In the genomic region with DNA sequence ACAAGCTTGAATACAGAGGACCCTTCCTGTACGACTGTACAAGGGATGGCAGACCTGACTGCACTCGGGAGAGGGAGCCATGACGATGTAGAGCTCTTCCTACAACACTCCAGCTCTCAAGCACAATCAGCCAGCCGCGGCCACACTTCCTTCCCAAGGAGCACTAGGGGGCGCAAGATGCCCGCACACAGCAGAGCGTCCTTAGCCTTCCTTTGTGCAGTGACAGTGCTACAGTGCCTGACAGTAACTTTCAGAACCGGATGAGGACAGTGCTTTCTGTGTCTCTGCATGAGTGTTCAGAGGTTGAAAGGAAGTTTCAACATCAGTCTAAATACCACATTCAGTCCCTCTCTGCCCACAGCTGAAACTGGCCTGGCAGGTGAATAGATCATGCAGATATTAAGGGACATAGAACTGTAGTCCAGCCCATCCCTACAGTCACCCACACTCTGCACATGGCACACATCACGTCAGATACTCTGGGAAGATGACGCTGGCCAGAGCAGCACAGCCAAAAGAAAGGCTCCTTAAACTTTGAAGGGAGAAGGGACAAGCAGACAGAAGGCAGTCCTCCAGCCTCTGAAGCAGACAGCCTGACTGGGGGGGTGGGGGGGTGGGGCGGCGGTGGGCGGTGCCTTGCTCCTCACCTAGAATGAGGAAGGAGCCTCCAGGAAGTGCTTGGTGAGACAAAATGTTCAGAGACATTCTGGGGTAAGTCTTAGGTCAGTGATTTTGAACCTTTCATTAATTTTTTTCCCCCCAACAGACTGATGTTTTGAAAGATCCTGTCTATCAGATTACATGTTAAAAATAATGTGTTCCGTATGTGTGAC, we compare ENCODE assay signal across 8 mouse cellular contexts. TPM values are rescaled to one million over a fixed set of nuclear protein-coding genes. Genes with fewer than 3 reads are reported as not detected.
A peak's percentile ranks its signal among the peaks of the same experiment; 100 is the strongest.
DNase-seq lines count a peak whose midpoint lies in the region; ATAC-seq and TF ChIP-seq lines count a peak whose summit lies in the region.

No protein-coding gene starts in this region.

- H3K36me3 ChIP-seq in embryonic facial prominence, embryonic 12.5 days = peaks cover 34% of the 10 kb centered on the region
- peaks cover 32% of the 10 kb centered on the region for H3K36me3 ChIP-seq in heart, embryonic 10.5 days
- H3K36me3 ChIP-seq in kidney, embryonic 16.5 days (ENCODE audit: insufficient read depth, low read length) = peaks cover 19% of the 10 kb centered on the region
- H3K36me3 ChIP-seq in midbrain, postnatal 0 days (ENCODE audit: insufficient read depth, low read length) = peaks cover 11% of the 10 kb centered on the region; the same call in 1 of the 2 replicates

- 37% methylated on average over 15 of the region's 15 CpGs for WGBS in embryonic facial prominence, embryonic 12.5 days
- 45% methylated on average over 15 of the region's 15 CpGs for WGBS in heart, embryonic 10.5 days
- WGBS in kidney, embryonic 16.5 days = 35% methylated on average over 15 of the region's 15 CpGs
- WGBS in midbrain, postnatal 0 days = 40% methylated on average over 15 of the region's 15 CpGs

- no peaks in the 10 kb centered on the region for H3K9me3 ChIP-seq in embryonic facial prominence, embryonic 12.5 days
- H3K9me3 ChIP-seq in heart, embryonic 10.5 days = no peaks in the 10 kb centered on the region
- no peaks in the 10 kb centered on the region for H3K9me3 ChIP-seq in kidney, embryonic 16.5 days (ENCODE audit: low read length)
- no peaks in the 10 kb centered on the region for H3K9me3 ChIP-seq in midbrain, postnatal 0 days (ENCODE audit: low read length)

- H3K4me3 ChIP-seq in embryonic facial prominence, embryonic 12.5 days = no peak overlapping the region
- no peak overlapping the region for H3K4me3 ChIP-seq in heart, embryonic 10.5 days
- H3K4me3 ChIP-seq in kidney, embryonic 16.5 days (ENCODE audit: low read length) = no peak overlapping the region
- no peak overlapping the region for H3K4me3 ChIP-seq in midbrain, postnatal 0 days (ENCODE audit: low read depth, low read length)

- TF ChIP-seq CTCF in midbrain, postnatal 0 days (IDR thresholded peaks at IDR 0.05) = peak; percentile 91

- peaks cover 9% of the 10 kb centered on the region; the same call in 1 of the 2 replicates for H3K4me1 ChIP-seq in embryonic facial prominence, embryonic 12.5 days
- H3K4me1 ChIP-seq in heart, embryonic 10.5 days = no peaks in the 10 kb centered on the region
- no peaks in the 10 kb centered on the region for H3K4me1 ChIP-seq in kidney, embryonic 16.5 days (ENCODE audit: insufficient read depth, low read length)
- no peaks in the 10 kb centered on the region for H3K4me1 ChIP-seq in midbrain, postnatal 0 days (ENCODE audit: insufficient read depth, low read length)

- peak; percentile 12; the same call in 1 of the 2 replicates for ATAC-seq in embryonic facial prominence, embryonic 12.5 days (ENCODE audit: insufficient number of reproducible peaks, insufficient read depth, low FRiP score, low TSS enrichment)
- peak; percentile 78 for ATAC-seq in kidney, embryonic 16.5 days (ENCODE audit: low FRiP score, low TSS enrichment)
- peak; percentile 49; the same call in 1 of the 2 replicates for ATAC-seq in midbrain, postnatal 0 days (ENCODE audit: low FRiP score)

- 0 out of 2 replicates have a peak overlapping the region, but pooled peaks have one; percentile 1 for H3K27ac ChIP-seq in embryonic facial prominence, embryonic 12.5 days
- no peak overlapping the region for H3K27ac ChIP-seq in heart, embryonic 10.5 days
- no peak overlapping the region for H3K27ac ChIP-seq in kidney, embryonic 16.5 days (ENCODE audit: low read length)
- 0 out of 2 replicates have a peak overlapping the region, but pooled peaks have one; percentile 26 for H3K27ac ChIP-seq in midbrain, postnatal 0 days (ENCODE audit: low read depth, low read length)

- H3K9ac ChIP-seq in embryonic facial prominence, embryonic 12.5 days = no peak overlapping the region
- no peak overlapping the region for H3K9ac ChIP-seq in kidney, embryonic 16.5 days (replicated peaks; ENCODE audit: low read length)
- no peak overlapping the region for H3K9ac ChIP-seq in midbrain, postnatal 0 days (replicated peaks; ENCODE audit: low read length, poor library complexity, severe bottlenecking)

- H3K4me2 ChIP-seq in embryonic facial prominence, embryonic 12.5 days (replicated peaks) = no peak overlapping the region
- no peak overlapping the region for H3K4me2 ChIP-seq in kidney, embryonic 16.5 days (replicated peaks; ENCODE audit: low read depth, low read length)
- H3K4me2 ChIP-seq in midbrain, postnatal 0 days (ENCODE audit: low read depth, low read length, poor library complexity, severe bottlenecking) = no peak overlapping the region

- peak; percentile 94 for DNase-seq in 3T3-L1 (ENCODE audit: low read depth, low spot score)
- peak; percentile 79 for DNase-seq in adrenal gland, postnatal 25 days
- peak; percentile 90 for DNase-seq in heart, embryonic 10.5 days (ENCODE audit: low spot score)
- DNase-seq in liver = peak; percentile 68
- DNase-seq in midbrain, postnatal 0 days (ENCODE audit: low spot score) = peak; percentile 85
- DNase-seq in spleen, postnatal 10 days (ENCODE audit: low spot score in 2 of 2) = peak; percentile 55 to 82

- H3K27me3 ChIP-seq in embryonic facial prominence, embryonic 12.5 days = no peaks in the 10 kb centered on the region
- H3K27me3 ChIP-seq in heart, embryonic 10.5 days (ENCODE audit: insufficient read depth, poor library complexity, severe bottlenecking) = no peaks in the 10 kb centered on the region
- H3K27me3 ChIP-seq in kidney, embryonic 16.5 days (ENCODE audit: insufficient read depth, low read length) = no peaks in the 10 kb centered on the region
- no peaks in the 10 kb centered on the region for H3K27me3 ChIP-seq in midbrain, postnatal 0 days (ENCODE audit: insufficient read depth, low read length)

RNA-seq across cellular contexts. Expression of gene Tulp1, which starts 42.6 kb away (rescaled TPM):
- not detected in 2 replicates for total RNA-seq in adrenal gland, postnatal 25 days (2021)
- 8.4 and 9.3 TPM in 2 replicates for polyA plus RNA-seq in embryonic facial prominence, embryonic 12.5 days (2016; fragmentation: Nextera tagmentation; extraction: Ambion mirVana)
- polyA plus RNA-seq in heart, embryonic 10.5 days (2016; fragmentation: Nextera tagmentation; extraction: Ambion mirVana) = 5.0 and 5.7 TPM in 2 replicates
- 6.4 and 8.7 TPM in 2 replicates for polyA plus RNA-seq in kidney, embryonic 16.5 days (2015; fragmentation: Nextera tagmentation; extraction: Ambion mirVana)
- total RNA-seq in midbrain, postnatal 0 days (2014; rRNA removed) = 0.80 and 1.0 TPM in 2 replicates
- polyA plus RNA-seq in midbrain, postnatal 0 days (2015; fragmentation: Nextera tagmentation; extraction: Ambion mirVana) = 1.1 TPM in 2 replicates

RNA-seq across cellular contexts. Expression of gene Tead3, which starts 57.0 kb away (rescaled TPM):
- 10.4 and 13.6 TPM in 2 replicates for total RNA-seq in adrenal gland, postnatal 25 days (2021)
- polyA plus RNA-seq in embryonic facial prominence, embryonic 12.5 days (2016; fragmentation: Nextera tagmentation; extraction: Ambion mirVana) = 14.1 and 17.9 TPM in 2 replicates
- 6.3 and 6.5 TPM in 2 replicates for polyA plus RNA-seq in heart, embryonic 10.5 days (2016; fragmentation: Nextera tagmentation; extraction: Ambion mirVana)
- 10.7 and 11.5 TPM in 2 replicates for polyA plus RNA-seq in kidney, embryonic 16.5 days (2015; fragmentation: Nextera tagmentation; extraction: Ambion mirVana)
- 4.8 and 5.4 TPM in 2 replicates for total RNA-seq in midbrain, postnatal 0 days (2014; rRNA removed)
- 1.2 and 1.3 TPM in 2 replicates for polyA plus RNA-seq in midbrain, postnatal 0 days (2015; fragmentation: Nextera tagmentation; extraction: Ambion mirVana)

Comparison
In these comparisons a context has a peak if more than half of its experiments do, and no peak if none do; other contexts are left out.
1. ATAC-seq: peak in every context shown above with its lines; median percentile 78 in kidney, embryonic 16.5 days; 49 in midbrain, postnatal 0 days; 12 in embryonic facial prominence, embryonic 12.5 days.
2. H3K27ac ChIP-seq: peak in embryonic facial prominence, embryonic 12.5 days (single experiment) and midbrain, postnatal 0 days (single experiment); none in heart, embryonic 10.5 days (single experiment) and kidney, embryonic 16.5 days (single experiment).
3. Peak in every context shown above with its lines, with median percentiles within 50 percentile points of each other: DNase-seq.